Mouse (Mus musculus): ENCODE measurements around the gene Camkk1.

Camkk1 gene

GRCm38 (mm10) chr11:73059630-73060029, 40.8 kb downstream of the Camkk1 start:
- no peak for DNase-seq

- no peak for DNase-seq
Measured at GRCm38 (mm10) chr11:73061413-73061812, 42.6 kb downstream of the Camkk1 start.

- DNase-seq = peak; percentile 45
Measured at GRCm38 (mm10) chr11:73071839-73072238, 53.0 kb downstream of the Camkk1 start.

- no peak for DNase-seq
Measured at GRCm38 (mm10) chr11:73076295-73076694, 57.5 kb downstream of the Camkk1 start.

GRCm38 (mm10) chr11:73076733-73077132, 57.9 kb downstream of the Camkk1 start:
- DNase-seq = no peak

- DNase-seq = no peak
Measured at GRCm38 (mm10) chr11:73077211-73077720, 58.5 kb downstream of the Camkk1 start.

- DNase-seq = no peak
Measured at GRCm38 (mm10) chr11:73078615-73079014, 59.8 kb downstream of the Camkk1 start.

- DNase-seq = no peak
Measured at GRCm38 (mm10) chr11:73080306-73080705, 61.5 kb downstream of the Camkk1 start.

- DNase-seq = peak; percentile 32
Measured at GRCm38 (mm10) chr11:73084303-73084702, 65.5 kb downstream of the Camkk1 start.

- peak; percentile 10 for DNase-seq
Measured at GRCm38 (mm10) chr11:73084804-73085231, 66.0 kb downstream of the Camkk1 start.

GRCm38 (mm10) chr11:73085391-73085790, 66.6 kb downstream of the Camkk1 start:
- DNase-seq = no peak

- no peak for DNase-seq
Measured at GRCm38 (mm10) chr11:73087700-73088480, 69.1 kb downstream of the Camkk1 start.

- no peak for DNase-seq
Measured at GRCm38 (mm10) chr11:73090283-73090682, 71.5 kb downstream of the Camkk1 start, which contains the start of gene Itgae. TSS of gene Itgae (plus strand) at chr11:73090583.

- DNase-seq = no peak
Measured at GRCm38 (mm10) chr11:73090826-73091225, 72.0 kb downstream of the Camkk1 start.

Data from lung, postnatal 36 days (tissue).